9 mouse cellular contexts compared by ENCODE assay signal in genomic region chr10:84488315-84488714, GRCm38 (mm10). TPM values are rescaled to one million over a fixed set of nuclear protein-coding genes. Genes with fewer than 3 reads are reported as not detected.
DNase-seq lines count a peak whose midpoint lies in the region; ATAC-seq and TF ChIP-seq lines count a peak whose summit lies in the region.
"Had no signal": no experiment of that assay in that cellular context is flagged by ENCODE, and none has a peak within 500 bp of the region (broad histone marks: within the 10 kb centered on the region; RNA-seq: fewer than 3 reads in every experiment).

No protein-coding gene starts in this region.

- H3K36me3 ChIP-seq in kidney, embryonic 16.5 days (ENCODE audit: insufficient read depth, low read length): no peaks in the 10 kb centered on the region
- H3K36me3 ChIP-seq: neural tube, embryonic 12.5 days had no signal

- H3K4me2 ChIP-seq in kidney, embryonic 16.5 days (replicated peaks; ENCODE audit: low read depth, low read length): no peak overlapping the region
- H3K4me2 ChIP-seq: neural tube, embryonic 12.5 days had no signal

- no peaks in the 10 kb centered on the region for H3K4me1 ChIP-seq in kidney, embryonic 16.5 days (ENCODE audit: insufficient read depth, low read length)
- H3K4me1 ChIP-seq in olfactory bulb, adult 2 months (ENCODE audit: control insufficient read depth, insufficient read depth, low read length): no peaks in the 10 kb centered on the region
- H3K4me1 ChIP-seq: neural tube, embryonic 12.5 days had no signal

- no peak for ATAC-seq in kidney, embryonic 16.5 days (ENCODE audit: low FRiP score, low TSS enrichment)

- no peak overlapping the region for H3K9ac ChIP-seq in kidney, embryonic 16.5 days (replicated peaks; ENCODE audit: low read length)
- H3K9ac ChIP-seq: neural tube, embryonic 12.5 days had no signal

- no peak overlapping the region for H3K4me3 ChIP-seq in kidney, embryonic 16.5 days (ENCODE audit: low read length)
- H3K4me3 ChIP-seq in olfactory bulb, adult 2 months (ENCODE audit: insufficient read depth, low read depth, low read length): no peak overlapping the region
- H3K4me3 ChIP-seq: neural tube, embryonic 12.5 days had no signal

- H3K9me3 ChIP-seq in kidney, embryonic 16.5 days (ENCODE audit: low read length): no peaks in the 10 kb centered on the region
- H3K9me3 ChIP-seq: neural tube, embryonic 12.5 days had no signal

- H3K27ac ChIP-seq in kidney, embryonic 16.5 days (ENCODE audit: low read length): no peak overlapping the region
- H3K27ac ChIP-seq in olfactory bulb, adult 2 months (ENCODE audit: insufficient read depth, low read depth, low read length): no peak overlapping the region
- H3K27ac ChIP-seq: neural tube, embryonic 12.5 days had no signal

- H3K27me3 ChIP-seq in kidney, embryonic 16.5 days (ENCODE audit: insufficient read depth, low read length): no peaks in the 10 kb centered on the region
- H3K27me3 ChIP-seq: neural tube, embryonic 12.5 days had no signal

- DNase-seq in kidney, adult 18-20 months: peak; percentile 71
- DNase-seq in MN1 (ENCODE audit: low spot score): peak; percentile 17
- DNase-seq in c-Kit-positive CD71-positive TER-119-positive erythroid progenitor cells, embryonic 14.5 days (ENCODE audit: low spot score): peak; percentile 54
- DNase-seq in gastrocnemius, postnatal 14 days: peak; percentile 52
- DNase-seq in left cerebral cortex, postnatal 25 days (ENCODE audit: low spot score in 2 of 2): peak; percentile 20
- peak; percentile 74 for DNase-seq in thymus, postnatal 25 days

- no peak for TF ChIP-seq POLR2A in olfactory bulb, adult 2 months (IDR thresholded peaks at IDR 0.05; ENCODE audit: insufficient read depth, low read depth, low read length)

- intact Hi-C loops in gastrocnemius, postnatal 14 days (cut with DNase I; ENCODE audit: low total_unique reads): no loop called here
- intact Hi-C loops in left cerebral cortex, postnatal 25 days (cut with DNase I): no loop called here

- peak; percentile 29; the same call in 1 of the 2 replicates for TF ChIP-seq CTCF in olfactory bulb, adult 2 months (IDR thresholded peaks at IDR 0.05; ENCODE audit: insufficient read depth, low read depth, low read length)

- WGBS in kidney, embryonic 16.5 days: 39% methylated on average over 6 of the region's 6 CpGs
- 50% methylated on average over 6 of the region's 6 CpGs for WGBS in olfactory bulb, adult 2 months

RNA-seq across cellular contexts. Expression of gene Ckap4, which starts 45.5 kb away (rescaled TPM):
- 40.0 and 72.4 TPM in 2 replicates for polyA plus RNA-seq in kidney, embryonic 16.5 days (2015; fragmentation: Nextera tagmentation; extraction: Ambion mirVana)
- 10 to 100 TPM; 34.0 to 51.7 TPM for total RNA-seq in gastrocnemius, postnatal 14 days (2021)
- total RNA-seq in left cerebral cortex, postnatal 25 days (2021): 10 to 100 TPM; 22.8 to 25.2 TPM
- not detected in 2 replicates for polyA plus RNA-seq in olfactory bulb, adult 2 months (2012; ENCODE audit: insufficient read depth, insufficient read length, low replicate concordance, missing spikeins)

RNA-seq across cellular contexts. Expression of gene Nuak1, which starts 47.9 kb away (rescaled TPM):
- polyA plus RNA-seq in kidney, embryonic 16.5 days (2015; fragmentation: Nextera tagmentation; extraction: Ambion mirVana): 3.2 and 3.6 TPM in 2 replicates
- total RNA-seq in gastrocnemius, postnatal 14 days (2021): 10 to 100 TPM; 12.1 to 15.0 TPM
- 10 to 100 TPM; 58.3 to 86.5 TPM for total RNA-seq in left cerebral cortex, postnatal 25 days (2021)
- not detected in 2 replicates for polyA plus RNA-seq in olfactory bulb, adult 2 months (2012; ENCODE audit: insufficient read depth, insufficient read length, low replicate concordance, missing spikeins)

Comparison
In these comparisons a context has a peak if more than half of its experiments do, and no peak if none do; other contexts are left out.
1. DNase-seq: peak in every context shown above with its lines; median percentile 74 in thymus, postnatal 25 days; 71 in kidney, adult 18-20 months; 54 in c-Kit-positive CD71-positive TER-119-positive erythroid progenitor cells, embryonic 14.5 days; 52 in gastrocnemius, postnatal 14 days; 20 in left cerebral cortex, postnatal 25 days; 17 in MN1.